Mouse (Mus musculus) CH12.LX (cell line): ENCODE data around the gene Plppr3.

Experiments
- CTCF ChIP-seq, 2 experiments: IDR thresholded peaks in 1 of 2; conservative IDR thresholded peaks in 1 of 2; 2 replicates each; pipeline ENCODE4 v1.5.1; 2011 to 2012; ENCODE audit warnings: low read depth in 2 of 2, low read length in 2 of 2, improper control_type of control experiment in 1 of 2, inconsistent platforms in 1 of 2, mild to moderate bottlenecking in 1 of 2, moderate library complexity in 1 of 2
- JUND ChIP-seq: conservative IDR thresholded peaks from 2 replicates; pipeline ENCODE4 v1.6.1; 2011; ENCODE audit warnings: low read depth, low read length, improper control_type of control experiment
- MAFK ChIP-seq: IDR thresholded peaks from 2 replicates; pipeline ENCODE4 v1.6.1; 2011; ENCODE audit warnings: low read length, improper control_type of control experiment; ENCODE audit not compliant: insufficient replicate concordance
- MAX ChIP-seq: IDR thresholded peaks from 2 replicates; pipeline ENCODE4 v1.6.1; 2011; ENCODE audit warnings: low read length, improper control_type of control experiment
- POLR2A ChIP-seq: IDR thresholded peaks from 2 replicates; pipeline ENCODE4 v1.6.1; 2011; ENCODE audit warnings: low read depth, mild to moderate bottlenecking, improper control_type of control experiment, low read length
- RAD21 ChIP-seq: IDR thresholded peaks from 2 replicates; pipeline ENCODE4 v1.6.1; 2011; ENCODE audit warnings: low read depth, mild to moderate bottlenecking, low read length, improper control_type of control experiment, moderate library complexity
- TCF12 ChIP-seq: IDR thresholded peaks from 2 replicates; pipeline ENCODE4 v1.6.1; 2014; ENCODE audit warnings: low read depth, mild to moderate bottlenecking, inconsistent platforms, low read length, improper control_type of control experiment
- USF1 ChIP-seq: IDR thresholded peaks from 2 replicates; pipeline ENCODE4 v1.6.1; 2014; ENCODE audit warnings: low read depth, mild to moderate bottlenecking, inconsistent platforms, low read length, improper control_type of control experiment
- ZNF384 ChIP-seq: IDR thresholded peaks from 2 replicates; pipeline ENCODE4 v1.6.1; 2012; ENCODE audit warnings: low read depth, low read length, improper control_type of control experiment, inconsistent platforms

DNA sequence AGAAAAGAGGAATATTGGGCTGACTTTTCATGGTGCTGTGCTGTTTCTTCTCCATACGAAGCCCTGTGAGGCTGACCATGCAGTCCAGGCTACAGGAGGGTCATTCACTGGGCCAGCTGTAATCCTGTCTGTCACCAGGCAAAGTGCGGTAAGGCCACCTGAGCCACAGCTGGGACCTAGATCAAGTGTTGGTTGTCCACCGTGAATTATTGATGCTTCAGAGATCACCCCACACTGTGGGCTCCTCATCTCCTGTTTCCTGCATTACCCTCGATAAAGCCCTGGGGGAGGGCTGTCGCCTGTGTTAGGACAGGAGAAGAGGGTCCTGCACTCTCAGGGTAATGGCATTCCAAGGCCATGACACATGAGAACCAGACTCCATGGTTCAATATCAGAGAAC, 27.9 kb downstream of the Plppr3 start:
- TF ChIP-seq CTCF (conservative IDR thresholded peaks at IDR 0.05 in 1 of 2, IDR thresholded peaks at IDR 0.05 in 1 of 2; ENCODE audit: low read depth in 2 of 2, low read length in 2 of 2) (no peak), TCF12 (no peak), POLR2A (no peak), MAFK (no peak), USF1 (no peak), ZNF384 (no peak), JUND (no peak), RAD21 (no peak), MAX (no peak)
